Mouse (Mus musculus) CD8-positive naive resting alpha-beta T cell, adult 57 days (primary cell): ENCODE measurements around the gene Trappc13. TPM values are rescaled to one million over a fixed set of nuclear protein-coding genes. Genes with fewer than 3 reads are reported as not detected.

Source experiments
- total RNA-seq: library from RNA; stranded (reverse); gene quantifications from one replicate; pipeline ENCODE4 v1.2.4, GENCODE M21; 2023

Gene Trappc13
- total RNA-seq, result 26.3 TPM

GRCm38 (mm10) chr13:104177796-104178649 lies at the start of gene Trappc13:
Gene Trappc13, minus strand, starts transcription at chr13:104178469.

GRCm38 (mm10) chr13:104178650-104179121 lies 417 bp upstream of the Trappc13 start, which contains the start of gene Trim23:
Gene Trim23, plus strand, starts transcription at chr13:104178797.

GRCm38 (mm10) chr13:104109288-104109815 lies 68.9 kb downstream of the Trappc13 start, which contains the start of the genes Nln and Sgtb:
Gene Nln, minus strand, starts transcription at chr13:104109614.
Gene Sgtb, plus strand, starts transcription at chr13:104109741.

Other genes with a start within 250 kb of the Trappc13 start
- 13.9 TPM for gene Nln, start 68.9 kb downstream of the Trappc13 start, total RNA-seq
- gene Sgtb, start 68.7 kb downstream of the Trappc13 start, total RNA-seq, result 0.58 TPM
- 15.1 TPM for gene Trim23, start 328 bp upstream of the Trappc13 start, total RNA-seq
- 4.9 TPM for gene Cenpk, start 50.1 kb upstream of the Trappc13 start, total RNA-seq
- 25.9 TPM for gene Ppwd1, start 50.4 kb upstream of the Trappc13 start, total RNA-seq
- 28.4 TPM for gene Adamts6, start 109.4 kb upstream of the Trappc13 start, total RNA-seq